Mouse (Mus musculus): ENCODE data around the gene Cdc42ep5.
"Not testable (repeated sequence)": the region's sequence is repeated elsewhere in the genome, so short reads cannot be mapped to it uniquely, and the experiment has no call there.

Cdc42ep5 gene

DNA sequence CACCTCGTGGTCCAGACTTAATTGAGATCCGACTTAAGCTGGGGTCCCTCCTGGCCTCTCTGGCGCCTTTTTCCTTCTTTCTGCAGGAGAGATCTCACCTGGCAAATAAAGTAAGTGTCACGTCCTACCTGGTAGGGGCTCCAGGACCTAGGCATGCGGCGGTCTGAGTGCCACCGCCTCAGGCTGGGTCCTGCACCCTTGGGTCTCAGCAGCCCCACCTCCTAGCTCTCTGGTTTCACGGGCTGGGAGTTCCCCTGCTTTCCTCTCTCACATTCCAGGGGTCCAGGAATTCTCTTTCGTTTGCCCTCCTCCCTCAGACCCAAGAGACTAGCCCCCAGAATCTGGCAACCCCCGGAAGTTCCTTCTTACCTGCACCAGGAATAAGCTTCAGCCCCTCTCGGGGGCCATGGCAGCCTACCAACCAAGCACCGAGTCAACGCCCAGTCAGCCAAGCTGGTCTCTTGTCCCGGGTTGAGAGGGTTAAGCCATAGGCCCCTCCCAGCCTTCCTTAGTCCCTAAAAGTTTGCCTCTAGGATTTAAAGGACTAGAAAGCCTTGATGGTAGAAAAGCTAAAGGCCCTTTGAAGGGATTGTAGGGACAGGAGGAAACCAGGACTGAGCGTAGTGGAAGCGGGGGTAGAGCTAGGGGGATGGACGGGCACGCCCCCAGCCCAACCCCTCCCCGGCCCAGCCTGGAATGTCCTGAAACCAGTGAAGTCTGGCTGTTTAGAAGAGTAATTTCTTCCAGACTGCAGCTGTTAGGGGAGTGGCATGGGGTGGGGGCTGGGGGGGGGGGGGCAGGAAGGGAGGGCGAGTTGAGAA lies at the start of gene Cdc42ep5:
Gene Cdc42ep5 (minus strand): TSS at position 771 of the 821 bp plus-strand sequence.
- DNase-seq = peak; percentile 60

DNA sequence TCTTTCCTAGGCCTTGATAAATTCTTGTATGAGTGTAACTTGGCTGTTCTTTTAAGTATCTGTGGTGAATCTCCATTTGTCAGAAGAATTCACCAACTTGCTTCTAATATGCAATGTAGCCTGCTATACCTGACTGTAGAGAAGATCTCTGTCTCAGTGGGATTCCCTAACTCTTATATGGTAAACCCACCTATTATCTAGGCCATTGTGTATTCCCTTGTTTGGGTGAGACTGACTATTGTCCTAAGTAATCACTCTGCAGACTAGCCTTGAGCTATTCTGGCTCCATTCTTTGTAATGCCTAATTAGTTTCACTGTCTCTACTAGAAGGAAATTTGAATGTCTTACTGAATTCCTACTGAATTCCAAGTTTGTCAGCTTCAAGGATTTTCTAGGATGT lies 48.8 kb upstream of the Cdc42ep5 start:
- DNase-seq = not testable (repeated sequence)

DNA sequence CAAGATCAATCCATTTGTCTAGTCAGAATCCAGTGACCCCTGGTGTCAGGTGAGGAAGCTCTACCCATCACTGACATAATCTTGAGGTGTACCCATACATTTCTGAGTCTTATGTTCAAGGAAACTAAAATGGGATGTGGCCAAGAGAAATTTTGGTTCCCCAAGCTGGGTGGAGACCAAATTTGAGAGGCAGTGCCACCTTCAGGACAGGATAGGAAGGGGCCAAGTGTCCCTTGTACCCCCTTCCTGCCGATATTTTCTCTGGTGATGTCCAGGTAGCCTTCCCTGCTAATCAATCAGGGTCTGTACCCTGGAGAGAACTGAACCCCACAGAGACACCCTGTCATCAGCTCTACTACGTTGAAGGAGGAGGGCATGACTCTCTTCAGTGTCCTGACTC lies 44.0 kb upstream of the Cdc42ep5 start:
- DNase-seq = no peak

DNA sequence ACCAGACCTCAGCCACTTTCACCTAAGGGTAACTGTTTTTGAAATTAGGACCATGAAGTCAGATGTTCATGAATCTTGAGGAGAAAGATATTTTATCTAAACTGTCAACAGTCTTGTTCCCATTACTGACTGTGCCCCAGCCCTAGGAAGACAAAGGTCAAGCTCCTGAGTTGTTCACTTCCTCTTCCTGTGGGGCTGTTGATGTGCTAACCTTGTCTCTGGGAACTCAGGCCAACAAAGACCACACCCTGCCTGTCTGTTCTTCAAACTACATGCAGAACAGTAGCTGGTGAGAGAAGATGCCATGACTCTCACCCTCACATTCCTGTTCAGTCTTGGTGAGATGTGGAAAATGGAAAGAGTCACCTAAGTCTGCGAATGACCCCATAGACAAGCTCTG lies 42.5 kb upstream of the Cdc42ep5 start:
- no peak for DNase-seq

DNA sequence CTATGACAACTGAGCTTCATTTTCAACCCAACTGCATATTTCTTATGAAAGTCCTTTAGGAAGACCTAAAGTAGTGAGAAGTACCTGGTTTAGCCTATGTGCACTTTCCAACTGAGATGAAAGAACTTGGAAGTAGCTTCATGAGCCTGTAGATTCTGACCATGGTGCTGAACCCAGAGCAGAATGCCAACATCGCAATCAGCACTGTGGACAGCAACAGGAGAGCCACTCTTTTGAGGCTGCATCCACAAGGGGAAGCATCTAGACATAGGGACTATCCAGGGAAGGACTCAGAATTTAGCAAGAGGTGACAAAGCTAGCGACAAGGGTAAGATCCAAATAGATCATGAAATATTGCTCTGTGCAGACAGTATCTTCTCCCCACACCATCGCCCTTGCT lies 13.8 kb upstream of the Cdc42ep5 start:
- peak; percentile 37 for DNase-seq

DNA sequence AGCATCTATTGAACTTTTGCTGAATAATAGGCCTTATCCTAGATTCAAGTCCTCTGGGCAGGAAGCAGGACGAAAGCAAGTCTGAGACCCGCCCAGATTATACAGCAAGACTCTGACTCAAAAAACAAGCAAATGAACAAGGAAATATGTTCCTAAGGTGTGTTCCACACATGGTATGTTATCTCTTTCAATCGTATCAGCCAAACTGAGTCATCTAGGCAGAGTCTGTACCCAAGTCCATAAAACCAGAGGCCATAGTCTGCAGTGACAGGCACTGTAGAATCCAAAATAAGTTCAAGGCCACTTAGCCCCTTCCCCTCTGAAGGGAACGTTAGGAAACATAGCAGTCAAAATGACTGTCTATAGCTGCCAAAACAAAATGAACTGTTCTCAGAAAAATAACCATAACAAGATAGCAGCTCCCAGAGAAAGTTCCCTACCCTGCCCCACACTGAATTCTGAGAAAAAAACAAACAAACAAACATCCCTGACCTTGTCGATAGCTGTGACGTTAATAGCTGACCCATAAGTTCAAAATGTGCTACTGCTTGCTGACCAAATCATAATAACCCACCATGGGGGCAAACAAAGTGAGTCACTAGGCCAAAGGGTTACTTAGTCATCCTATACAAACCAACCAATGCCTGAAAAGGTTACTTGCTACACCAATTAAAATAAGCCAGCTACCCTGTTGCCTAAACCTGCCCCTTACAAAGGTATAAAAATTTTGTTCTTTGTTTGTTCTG lies 5.7 kb upstream of the Cdc42ep5 start:
- DNase-seq = no peak

DNA sequence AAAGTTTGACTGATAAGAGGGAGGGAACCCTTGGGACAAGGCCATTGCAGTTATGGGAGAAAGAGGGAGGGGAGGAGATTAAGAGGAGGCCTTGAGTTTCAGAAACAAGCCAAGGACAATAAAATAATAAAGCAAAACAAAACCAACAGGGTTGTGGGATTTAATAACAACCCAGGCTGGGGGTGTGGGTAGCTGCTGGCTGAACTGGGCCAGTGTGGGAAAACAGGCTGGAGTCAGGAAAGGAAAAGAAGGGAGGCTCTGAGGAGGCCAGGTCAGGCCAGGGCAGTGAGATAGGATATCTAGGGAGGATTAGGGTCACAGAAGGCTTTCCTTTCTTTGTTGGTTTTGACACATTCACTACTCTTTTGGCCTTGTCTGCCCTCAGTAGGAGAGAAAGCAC lies 2.4 kb upstream of the Cdc42ep5 start:
- DNase-seq = no peak

DNA sequence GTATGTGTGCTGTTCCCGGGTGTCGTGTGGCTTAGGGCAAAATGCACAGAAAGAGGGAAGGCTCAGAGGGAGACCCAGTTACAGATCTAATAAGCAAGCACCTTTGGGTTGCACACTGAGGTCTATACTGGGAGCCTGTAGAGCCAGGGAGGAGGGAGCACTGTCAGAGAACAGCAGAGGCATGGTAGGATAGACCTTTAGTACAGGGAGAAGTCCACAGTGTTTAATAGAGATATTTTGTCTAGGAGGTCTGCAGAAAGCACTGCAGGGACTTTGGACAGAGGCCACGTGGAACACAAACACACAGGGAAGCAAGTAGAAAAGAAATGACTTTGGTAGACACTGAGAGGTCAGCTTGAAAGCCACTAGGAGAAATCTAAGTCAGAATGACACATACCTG lies 626 bp upstream of the Cdc42ep5 start:
- DNase-seq = no peak

DNA sequence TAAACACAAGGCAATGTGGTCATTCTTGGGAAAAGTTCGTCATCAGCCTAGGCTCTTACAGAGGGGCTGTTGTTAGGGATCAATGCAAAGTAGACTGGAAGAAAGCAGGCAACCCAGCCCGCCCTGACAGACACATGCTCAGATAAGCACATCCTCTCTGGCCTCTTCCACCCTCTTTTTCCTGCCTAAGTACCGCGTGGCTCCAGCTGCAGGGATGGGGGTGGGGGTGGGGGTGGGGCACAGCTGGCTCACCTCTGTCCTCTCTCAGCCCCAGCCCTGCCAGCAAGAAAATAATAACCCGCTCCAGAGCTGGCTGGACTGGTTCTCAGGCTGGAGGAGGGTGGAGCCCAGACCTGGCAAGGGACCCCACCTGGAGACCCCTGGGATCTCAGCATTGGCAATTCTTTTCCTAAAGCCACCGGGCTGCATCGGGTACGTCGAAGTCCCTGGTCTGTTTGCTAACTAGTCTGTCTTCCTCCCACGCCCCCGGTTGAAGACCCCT lies 1.0 kb downstream of the Cdc42ep5 start:
- no peak for DNase-seq

DNA sequence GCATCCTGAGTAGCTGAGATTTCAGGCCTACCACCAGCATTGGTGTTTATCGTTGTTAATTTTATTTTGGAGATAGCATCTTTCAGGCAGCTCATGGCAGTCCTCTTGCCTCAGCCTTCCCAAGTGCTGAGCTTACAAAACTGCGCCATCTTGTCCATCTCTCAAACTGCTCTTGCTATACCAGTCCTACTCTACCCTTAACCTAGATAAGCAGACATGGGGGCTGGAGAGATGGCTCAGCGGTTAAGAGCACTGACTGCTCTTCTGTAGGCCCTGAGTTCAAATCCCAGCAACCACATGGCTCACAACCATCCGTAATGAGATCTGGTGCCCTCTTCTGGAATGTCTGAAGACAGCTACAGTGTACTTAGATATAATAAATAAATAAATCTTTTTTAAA lies 3.1 kb downstream of the Cdc42ep5 start:
- DNase-seq = not testable (repeated sequence)

DNA sequence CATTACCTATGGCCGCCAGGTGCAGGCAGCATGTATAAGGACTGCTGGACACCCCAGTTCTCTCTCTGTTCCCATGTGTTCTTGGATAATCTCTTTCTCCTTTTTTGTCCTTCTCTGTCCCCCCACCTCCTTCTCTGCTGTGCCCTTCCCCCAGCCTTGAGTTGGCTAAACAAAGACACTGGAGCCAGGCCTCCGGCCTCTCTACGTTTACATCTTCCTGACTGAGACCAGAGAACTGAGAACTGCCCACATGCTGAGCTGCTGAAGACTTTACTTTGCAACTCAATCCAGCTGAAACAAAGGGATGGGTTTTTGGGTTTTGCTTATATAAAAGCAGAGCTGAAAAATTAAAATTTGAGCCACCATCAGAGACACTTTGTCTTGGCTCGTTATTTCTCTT lies 9.7 kb downstream of the Cdc42ep5 start:
- DNase-seq = no peak

DNA sequence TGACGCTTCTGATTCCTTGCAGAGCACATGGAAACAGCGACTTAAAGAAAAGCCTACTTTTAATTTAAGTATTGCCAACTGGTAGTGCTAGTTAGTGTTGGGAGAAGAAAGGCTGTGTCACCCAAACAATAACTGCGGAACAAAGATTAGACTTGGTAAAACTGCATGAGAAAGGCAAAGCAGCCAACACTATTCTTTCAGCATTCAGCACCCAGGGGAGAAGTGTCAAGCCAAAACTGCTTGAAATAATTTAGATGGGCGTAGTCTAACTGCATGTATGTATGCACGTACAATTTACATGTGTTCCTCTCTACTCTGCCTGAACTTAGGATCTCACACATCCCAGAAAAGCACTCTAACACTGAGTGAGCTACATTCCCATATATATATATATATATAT lies 10.3 kb downstream of the Cdc42ep5 start:
- no peak for DNase-seq

DNA sequence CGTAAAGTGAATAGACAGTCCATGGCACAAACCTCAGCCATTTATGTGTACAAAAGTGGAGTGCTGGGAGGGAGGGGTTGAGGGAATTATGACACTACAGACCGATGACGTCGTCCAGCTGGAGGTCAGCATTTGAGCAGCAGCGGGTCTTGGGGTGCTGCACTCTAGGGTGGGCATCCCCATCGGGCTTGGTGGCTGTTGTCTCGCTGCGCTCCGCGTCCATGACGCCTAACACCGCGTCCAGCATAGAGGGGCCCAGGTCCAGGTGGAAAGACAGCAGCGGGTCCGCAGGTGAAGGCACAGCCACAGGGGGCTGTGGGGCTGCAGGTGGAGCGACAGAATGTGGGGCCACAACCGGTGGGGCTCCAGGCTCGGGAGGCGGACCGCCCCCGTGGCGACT lies 13.4 kb downstream of the Cdc42ep5 start:
- DNase-seq = no peak

DNA sequence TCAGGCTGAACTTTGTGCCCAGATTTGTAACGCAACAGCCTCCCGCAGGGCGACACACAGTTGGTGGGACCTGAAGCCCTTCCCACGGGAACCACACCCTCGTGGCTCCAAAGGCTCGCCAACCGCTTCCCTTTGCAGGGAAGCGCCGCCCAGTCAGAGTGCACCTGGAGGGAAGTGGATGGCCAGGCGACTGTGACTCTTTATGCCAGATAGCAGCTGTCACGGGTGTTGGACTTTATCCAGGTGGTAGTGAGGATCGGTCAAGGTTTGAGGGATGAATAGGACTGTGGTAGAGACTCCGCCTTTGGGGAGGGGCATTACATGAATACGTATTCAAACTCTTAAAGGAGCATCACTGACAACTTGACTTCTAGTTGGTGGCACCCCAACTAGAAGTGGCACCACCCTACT lies 13.8 kb downstream of the Cdc42ep5 start:
- peak; percentile 78 for DNase-seq

DNA sequence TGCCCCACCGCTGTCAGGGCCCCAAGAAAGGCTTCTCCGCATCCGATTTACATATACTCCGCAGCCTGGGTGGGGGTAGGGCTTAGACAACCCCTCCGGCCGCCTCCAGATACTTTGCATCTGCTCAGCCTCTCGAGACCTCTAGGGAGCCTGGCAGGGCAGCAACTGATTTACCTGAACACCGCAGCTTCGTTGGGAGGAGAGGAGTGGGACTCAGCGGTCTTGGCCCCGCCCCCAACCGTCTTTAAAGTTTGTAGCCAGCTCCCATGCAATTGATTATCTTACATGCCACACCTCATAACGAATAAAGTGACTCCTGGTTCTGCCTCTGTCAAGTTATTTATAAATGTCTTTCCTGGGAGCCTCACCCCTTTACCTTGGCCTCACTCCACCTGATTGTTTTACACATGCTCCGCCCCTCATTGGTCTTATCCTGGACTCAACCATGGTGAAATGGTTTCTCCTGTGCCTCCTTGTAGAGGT lies 14.6 kb downstream of the Cdc42ep5 start, which contains the start of gene Leng9:
Gene Leng9 (minus strand): TSS at position 316 of the 483 bp plus-strand sequence.
- peak; percentile 64 for DNase-seq

DNA sequence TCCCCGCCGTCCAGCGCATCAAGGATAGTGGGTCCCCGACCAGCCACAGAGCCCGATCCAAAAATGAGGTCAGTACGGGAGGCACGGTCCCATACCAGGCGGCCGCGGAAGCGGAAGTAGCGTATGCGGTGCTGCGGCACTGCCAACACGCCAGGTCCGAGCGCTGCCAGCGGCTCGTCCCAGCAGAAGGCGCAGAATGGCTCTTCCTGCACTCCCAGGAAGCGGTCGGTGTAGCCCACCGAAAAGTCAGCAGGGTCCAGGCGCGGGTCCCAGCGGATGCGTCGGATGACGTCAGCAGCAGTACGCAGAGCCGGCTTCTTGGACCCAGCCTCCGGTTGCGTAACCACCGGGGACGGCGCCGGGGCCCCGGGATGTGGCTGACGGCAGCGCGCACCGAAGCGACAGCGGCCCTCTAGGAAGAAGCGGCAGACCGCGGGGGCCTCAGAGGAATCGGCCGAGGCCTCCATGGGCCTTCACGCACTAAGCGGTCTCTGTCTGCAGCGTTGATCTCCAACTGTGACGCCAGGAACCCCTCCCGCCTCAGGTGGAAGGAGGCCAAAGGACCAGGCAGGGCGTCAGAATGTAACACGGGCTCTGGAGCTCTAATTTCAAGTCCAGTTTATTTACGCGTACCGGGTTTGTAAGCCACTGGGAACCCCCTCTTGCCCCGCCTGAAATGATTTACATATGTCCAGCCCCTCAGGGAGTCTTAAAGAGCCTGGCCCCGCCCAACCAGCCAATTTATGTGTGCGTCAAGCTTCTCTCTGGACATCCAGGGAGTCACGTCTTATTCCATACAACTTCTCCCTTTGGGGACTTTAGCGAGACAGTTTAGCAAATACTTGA lies 15.2 kb downstream of the Cdc42ep5 start:
- DNase-seq = peak; percentile 90

DNA sequence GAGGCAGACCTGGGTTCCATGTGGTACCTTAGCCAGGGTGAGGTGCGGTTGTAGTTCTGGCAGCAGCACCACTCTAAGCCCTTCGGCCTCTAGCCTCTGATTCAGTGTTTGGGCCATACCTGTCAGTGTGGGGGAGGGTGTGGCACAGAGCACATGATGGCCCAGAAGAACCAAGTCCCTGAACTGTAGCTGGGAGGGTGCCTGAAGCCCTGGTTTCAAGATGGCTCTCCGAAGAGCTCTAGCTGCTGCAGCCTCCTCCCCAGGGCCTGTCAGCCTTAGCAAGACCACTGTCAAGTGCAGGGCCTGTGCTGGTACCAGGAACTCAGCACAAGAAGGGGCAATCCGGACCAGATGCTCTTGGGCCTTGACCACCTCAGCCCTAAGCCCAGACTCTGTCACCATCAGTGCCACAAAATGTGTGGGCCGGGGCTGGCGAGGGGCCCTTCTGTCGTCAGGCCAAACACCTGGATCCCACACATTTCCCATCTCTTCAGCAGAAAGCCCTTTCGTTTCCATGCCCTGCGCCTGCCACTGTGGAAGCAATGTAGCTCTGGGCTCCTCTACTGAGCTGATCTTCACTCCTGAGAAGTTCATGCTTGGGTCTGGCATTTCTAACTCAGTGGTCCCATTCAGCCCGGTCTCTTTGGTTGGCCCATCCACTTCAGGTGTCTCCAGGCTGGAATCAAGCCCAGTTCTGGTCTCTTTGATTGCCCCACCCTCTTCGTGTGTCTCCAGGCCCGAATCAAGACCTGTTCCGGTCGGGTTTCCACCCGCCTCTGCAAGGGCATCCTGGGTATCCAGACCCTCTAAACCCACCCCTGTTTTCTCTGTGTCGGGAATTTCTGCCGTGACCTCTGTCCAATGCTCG lies 16.1 kb downstream of the Cdc42ep5 start:
- DNase-seq = peak; percentile 23

DNA sequence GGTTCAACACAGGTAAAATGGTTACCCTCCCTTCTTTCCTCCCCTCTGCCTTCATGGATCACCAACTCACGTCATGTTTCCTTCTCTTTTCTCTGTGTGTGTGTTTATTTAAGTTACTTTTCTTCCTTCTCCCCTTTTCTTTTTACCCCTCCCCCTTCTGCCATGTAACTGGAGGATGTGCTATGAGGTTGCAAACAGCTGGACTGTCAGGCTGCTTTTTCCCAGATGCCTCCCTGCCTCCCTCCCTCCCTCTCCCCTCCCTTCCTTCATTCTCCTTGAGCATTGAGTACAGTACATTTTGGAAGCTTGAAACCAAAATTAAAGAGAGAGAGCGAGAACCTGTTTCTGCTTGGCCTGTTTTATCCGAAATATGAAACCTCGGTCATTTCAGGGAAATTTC lies 16.8 kb downstream of the Cdc42ep5 start:
- no peak for DNase-seq

DNA sequence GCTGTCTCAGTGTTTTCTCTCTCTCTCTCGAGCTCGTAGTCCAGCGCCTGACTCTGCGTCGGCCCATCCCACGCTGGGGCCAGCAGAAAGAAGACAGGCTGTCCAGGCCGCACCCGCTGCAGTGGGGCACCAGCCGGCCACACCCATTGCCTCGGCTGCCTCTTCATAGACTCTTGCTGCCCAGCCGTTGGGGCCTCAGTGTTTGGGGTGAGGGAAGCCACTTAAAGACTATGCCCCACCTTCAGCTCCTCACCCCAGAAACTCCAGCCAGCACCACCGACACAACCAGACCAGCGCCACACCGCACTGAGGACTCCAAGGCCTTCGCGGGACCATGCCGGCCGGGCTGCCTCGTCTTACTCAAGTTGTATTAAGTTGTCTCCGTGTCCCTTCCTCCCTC lies 17.3 kb downstream of the Cdc42ep5 start:
- DNase-seq = no peak

DNA sequence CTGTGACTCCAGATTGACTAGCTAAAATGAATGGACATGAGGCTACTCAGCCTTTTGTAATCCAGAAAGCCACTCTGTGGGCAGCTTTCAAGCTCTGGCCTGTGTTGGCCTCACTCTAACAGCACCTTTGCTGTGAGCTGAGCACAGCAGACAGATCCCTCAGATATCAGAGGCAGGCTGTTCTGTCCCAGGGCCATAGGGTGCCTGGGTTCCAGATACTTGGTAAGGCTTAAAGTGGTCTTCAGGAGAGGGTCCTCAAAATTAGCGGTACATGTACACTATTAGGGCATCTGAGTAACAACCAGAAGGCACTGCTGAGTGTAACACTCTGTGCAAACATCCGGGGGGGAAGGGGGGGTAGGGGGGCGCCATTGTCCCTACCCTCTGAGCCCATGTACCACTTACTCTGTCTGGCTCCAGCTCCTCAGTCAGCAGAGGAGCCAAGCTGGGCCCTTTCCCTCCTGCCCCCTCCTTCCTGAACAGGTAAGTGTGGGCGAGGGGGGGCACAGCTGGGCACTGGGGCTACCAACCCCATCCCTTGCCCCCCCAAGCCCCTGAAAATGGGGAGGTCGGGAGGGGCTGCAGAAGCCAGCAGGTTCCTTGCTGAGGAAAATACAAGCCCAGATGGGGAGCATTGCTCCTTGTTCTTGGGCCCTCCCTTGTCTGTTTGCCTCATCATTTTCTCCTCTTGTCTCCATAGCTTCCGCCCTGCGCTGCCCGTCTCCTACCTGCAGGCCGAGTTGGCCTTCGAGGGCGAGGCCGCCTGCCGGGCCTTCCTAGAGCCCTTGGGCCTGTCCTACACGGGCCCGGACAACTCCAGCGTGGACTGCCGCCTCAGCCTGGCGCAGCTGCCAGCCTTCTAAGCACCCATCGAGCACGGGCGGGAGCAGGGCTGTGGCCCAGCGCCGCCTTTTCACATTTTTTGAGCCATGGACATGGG lies 18.1 kb downstream of the Cdc42ep5 start:
- DNase-seq = no peak

Data from kidney, adult 18-20 months (tissue).